Mouse (Mus musculus) urinary bladder, postnatal 14 days (tissue): ENCODE data around the gene Napb.
"Not testable (repeated sequence)": the region's sequence is repeated elsewhere in the genome, so short reads cannot be mapped to it uniquely, and the experiment has no call there.

Experiments
- DNase-seq: peaks from one replicate; pipeline ENCODE4 v3.0.0; 2021; ENCODE audit warnings: low spot score

Gene Napb

GRCm38 (mm10) chr2:148732327-148733000 lies at the start of gene Napb:
Gene Napb, minus strand, starts transcription at chr2:148732467.
- peak; percentile 94 for DNase-seq

GRCm38 (mm10) chr2:148781709-148782108 lies 49.4 kb upstream of the Napb start, which contains the start of gene 8030411F24Rik:
Gene 8030411F24Rik, plus strand, starts transcription at chr2:148782009.
- DNase-seq: no peak

GRCm38 (mm10) chr2:148771397-148771796 lies 39.1 kb upstream of the Napb start, which contains the start of gene Cst11:
Gene Cst11, minus strand, starts transcription at chr2:148771497.
- not testable (repeated sequence) for DNase-seq

- DNase-seq: no peak
Measured at GRCm38 (mm10) chr2:148763648-148764388, 31.6 kb upstream of the Napb start.

- DNase-seq: no peak
Measured at GRCm38 (mm10) chr2:148754310-148754846, 22.1 kb upstream of the Napb start.

- peak; percentile 74 for DNase-seq
Measured at GRCm38 (mm10) chr2:148751893-148752813, 19.9 kb upstream of the Napb start.

- DNase-seq: no peak
Measured at GRCm38 (mm10) chr2:148750058-148750457, 17.8 kb upstream of the Napb start, which contains the start of gene Cstl1. Gene Cstl1, plus strand, starts transcription at chr2:148750358.

- DNase-seq: no peak
Measured at GRCm38 (mm10) chr2:148743846-148744407, 11.7 kb upstream of the Napb start.

- no peak for DNase-seq
Measured at GRCm38 (mm10) chr2:148743001-148743400, 10.7 kb upstream of the Napb start.

- DNase-seq: peak; percentile 10
Measured at GRCm38 (mm10) chr2:148731614-148732326, 497 bp downstream of the Napb start.

- no peak for DNase-seq
Measured at GRCm38 (mm10) chr2:148719271-148719995, 12.8 kb downstream of the Napb start.

- no peak for DNase-seq
Measured at GRCm38 (mm10) chr2:148717072-148717471, 15.2 kb downstream of the Napb start.

- no peak for DNase-seq
Measured at GRCm38 (mm10) chr2:148712326-148712725, 19.9 kb downstream of the Napb start.

GRCm38 (mm10) chr2:148707202-148707530 lies 25.1 kb downstream of the Napb start:
- DNase-seq: no peak

- DNase-seq: no peak
Measured at GRCm38 (mm10) chr2:148706409-148707201, 25.7 kb downstream of the Napb start.

GRCm38 (mm10) chr2:148698571-148698970 lies 33.7 kb downstream of the Napb start:
- no peak for DNase-seq

- no peak for DNase-seq
Measured at GRCm38 (mm10) chr2:148690781-148691180, 41.5 kb downstream of the Napb start.

- DNase-seq: no peak
Measured at GRCm38 (mm10) chr2:148690291-148690690, 42.0 kb downstream of the Napb start.

GRCm38 (mm10) chr2:148689444-148690140 lies 42.7 kb downstream of the Napb start:
- DNase-seq: no peak
